Mouse (Mus musculus): ENCODE measurements around the gene Tnfsf12.

Gene Tnfsf12

GRCm38 (mm10) chr11:69653399-69653798, 42.2 kb downstream of the Tnfsf12 start:
- no peak for DNase-seq (ENCODE audit: low read depth)

DNA sequence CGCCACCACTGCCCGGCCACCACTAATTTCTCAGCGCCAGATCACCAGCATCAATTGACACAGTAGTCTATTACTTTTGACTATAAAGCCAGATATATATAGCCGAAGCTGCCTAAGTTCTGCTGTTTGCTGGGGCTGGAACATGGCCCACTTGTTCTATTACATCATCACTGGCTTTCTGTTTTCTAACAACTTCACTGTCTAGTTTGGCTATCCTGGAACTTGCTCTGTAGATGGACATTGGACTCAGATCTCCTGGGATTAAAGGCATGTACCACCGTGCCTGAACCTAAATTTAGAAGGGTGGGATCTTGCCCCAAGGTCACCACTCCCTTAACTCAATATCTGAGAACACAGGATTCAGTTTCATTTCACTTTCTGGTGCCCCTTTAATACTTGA, 49.8 kb downstream of the Tnfsf12 start:
- no peak for DNase-seq (ENCODE audit: low read depth)
